Mouse (Mus musculus) left cerebral cortex, postnatal 4 days (tissue): Measurements from ENCODE around the gene Dync1i1. TPM values are rescaled to one million over a fixed set of nuclear protein-coding genes. Genes with fewer than 3 reads are reported as not detected.
A peak's percentile ranks its signal among the peaks of the same experiment; 100 is the strongest.
"Not testable (repeated sequence)": the region's sequence is repeated elsewhere in the genome, so short reads cannot be mapped to it uniquely, and the experiment has no call there.

ENCODE experiments used
- DNase-seq: peaks from one replicate; pipeline ENCODE4 v3.0.0-alpha.2; 2022
- intact Hi-C: fragments of 180-260 bp; cut with DNase I; formaldehyde crosslinking; loops from one replicate; pipeline ENCODE4 v1.15.1; 2025
- total RNA-seq, 2 experiments: library from RNA; stranded (reverse); gene quantifications; 2 replicates each; pipeline ENCODE4 v1.2.3; 2021

Dync1i1 gene
- total RNA-seq: 100 to 1,000 TPM; 188 to 197 TPM

GRCm38 (mm10) chr6:5725611-5726236, at the start of gene Dync1i1:
Dync1i1 (plus strand) TSS chr6:5725639.
- peak; percentile 34 for DNase-seq
- intact Hi-C loops: no loop called here

- DNase-seq: no peak
- intact Hi-C loops: no loop called here
Observed at GRCm38 (mm10) chr6:5679738-5680137, 45.7 kb upstream of the Dync1i1 start.

- intact Hi-C loops: no loop called here
- no peak for DNase-seq
Observed at GRCm38 (mm10) chr6:5701826-5702225, 23.6 kb upstream of the Dync1i1 start.

- DNase-seq, intact Hi-C loops: not testable (repeated sequence)
Observed at GRCm38 (mm10) chr6:5707894-5708293, 17.5 kb upstream of the Dync1i1 start.

- intact Hi-C loops: no loop called here
- DNase-seq: no peak
Observed at GRCm38 (mm10) chr6:5710063-5710605, 15.3 kb upstream of the Dync1i1 start.

GRCm38 (mm10) chr6:5712620-5713019, 12.8 kb upstream of the Dync1i1 start:
- DNase-seq: no peak
- intact Hi-C loops: no loop called here

- no peak for DNase-seq
- intact Hi-C loops: no loop called here
Observed at GRCm38 (mm10) chr6:5715101-5715618, 10.3 kb upstream of the Dync1i1 start.

GRCm38 (mm10) chr6:5718955-5719354, 6.5 kb upstream of the Dync1i1 start:
- intact Hi-C loops: no loop called here
- no peak for DNase-seq

- DNase-seq, intact Hi-C loops: not testable (repeated sequence)
Observed at GRCm38 (mm10) chr6:5720716-5721115, 4.7 kb upstream of the Dync1i1 start.

- intact Hi-C loops: no loop called here
Observed at GRCm38 (mm10) chr6:5723986-5724385, 1.5 kb upstream of the Dync1i1 start.

GRCm38 (mm10) chr6:5726237-5726670, 815 bp downstream of the Dync1i1 start:
- DNase-seq: peak; percentile 9
- intact Hi-C loops: no loop called here

More at GRCm38 (mm10) chr6:5723986-5724385, 1.5 kb upstream of the Dync1i1 start:
- DNase-seq: no peak

GRCm38 (mm10) chr6:5733217-5733616, 7.8 kb downstream of the Dync1i1 start:
- DNase-seq: no peak
- intact Hi-C loops: no loop called here

- DNase-seq: no peak
- intact Hi-C loops: no loop called here
Observed at GRCm38 (mm10) chr6:5734398-5734797, 9.0 kb downstream of the Dync1i1 start.

- intact Hi-C loops: no loop called here
Observed at GRCm38 (mm10) chr6:5734862-5735261, 9.4 kb downstream of the Dync1i1 start.

GRCm38 (mm10) chr6:5739711-5740110, 14.3 kb downstream of the Dync1i1 start:
- peak; percentile 69 for DNase-seq
- intact Hi-C loops: no loop called here

More at GRCm38 (mm10) chr6:5734862-5735261, 9.4 kb downstream of the Dync1i1 start:
- DNase-seq: no peak

GRCm38 (mm10) chr6:5741395-5742032, 16.1 kb downstream of the Dync1i1 start:
- intact Hi-C loops: no loop called here
- no peak for DNase-seq

GRCm38 (mm10) chr6:5750079-5750711, 24.8 kb downstream of the Dync1i1 start:
- intact Hi-C loops: no loop called here
- DNase-seq: no peak

- peak; percentile 48 for DNase-seq
- intact Hi-C loops: no loop called here
Observed at GRCm38 (mm10) chr6:5752128-5752527, 26.7 kb downstream of the Dync1i1 start.

GRCm38 (mm10) chr6:5752617-5753016, 27.2 kb downstream of the Dync1i1 start:
- intact Hi-C loops: no loop called here
- DNase-seq: no peak

- intact Hi-C loops: no loop called here
- no peak for DNase-seq
Observed at GRCm38 (mm10) chr6:5756509-5757130, 31.2 kb downstream of the Dync1i1 start.

- DNase-seq: no peak
- intact Hi-C loops: no loop called here
Observed at GRCm38 (mm10) chr6:5762943-5763342, 37.5 kb downstream of the Dync1i1 start.
